Mouse (Mus musculus): ENCODE measurements around the gene Ehd1.

Gene Ehd1

DNA sequence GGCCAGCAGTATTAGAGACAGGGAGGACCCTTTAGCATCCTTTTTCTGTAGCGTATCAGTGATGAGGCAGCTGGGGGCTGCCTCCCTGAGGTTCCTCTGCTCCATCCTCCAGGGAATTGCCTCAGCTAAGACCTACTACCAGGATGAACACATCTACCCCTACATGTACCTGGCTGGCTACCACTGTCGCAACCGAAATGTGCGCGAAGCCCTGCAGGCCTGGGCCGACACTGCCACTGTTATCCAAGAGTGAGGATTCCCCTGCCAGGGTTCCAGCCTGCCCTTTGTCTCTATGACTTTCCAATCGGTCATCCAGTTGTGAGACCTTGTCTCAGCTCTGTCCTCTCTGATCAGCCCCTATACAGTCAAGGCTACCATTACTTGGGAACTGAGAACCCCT is 61.6 kb downstream of the Ehd1 start:
- no peak for DNase-seq

GRCm38 (mm10) chr19:6338716-6339115 is 62.2 kb downstream of the Ehd1 start:
- no peak for DNase-seq

GRCm38 (mm10) chr19:6339191-6339590 is 62.7 kb downstream of the Ehd1 start:
- DNase-seq, result no peak

GRCm38 (mm10) chr19:6339890-6340504 is 63.5 kb downstream of the Ehd1 start:
- peak; percentile 80 for DNase-seq

DNA sequence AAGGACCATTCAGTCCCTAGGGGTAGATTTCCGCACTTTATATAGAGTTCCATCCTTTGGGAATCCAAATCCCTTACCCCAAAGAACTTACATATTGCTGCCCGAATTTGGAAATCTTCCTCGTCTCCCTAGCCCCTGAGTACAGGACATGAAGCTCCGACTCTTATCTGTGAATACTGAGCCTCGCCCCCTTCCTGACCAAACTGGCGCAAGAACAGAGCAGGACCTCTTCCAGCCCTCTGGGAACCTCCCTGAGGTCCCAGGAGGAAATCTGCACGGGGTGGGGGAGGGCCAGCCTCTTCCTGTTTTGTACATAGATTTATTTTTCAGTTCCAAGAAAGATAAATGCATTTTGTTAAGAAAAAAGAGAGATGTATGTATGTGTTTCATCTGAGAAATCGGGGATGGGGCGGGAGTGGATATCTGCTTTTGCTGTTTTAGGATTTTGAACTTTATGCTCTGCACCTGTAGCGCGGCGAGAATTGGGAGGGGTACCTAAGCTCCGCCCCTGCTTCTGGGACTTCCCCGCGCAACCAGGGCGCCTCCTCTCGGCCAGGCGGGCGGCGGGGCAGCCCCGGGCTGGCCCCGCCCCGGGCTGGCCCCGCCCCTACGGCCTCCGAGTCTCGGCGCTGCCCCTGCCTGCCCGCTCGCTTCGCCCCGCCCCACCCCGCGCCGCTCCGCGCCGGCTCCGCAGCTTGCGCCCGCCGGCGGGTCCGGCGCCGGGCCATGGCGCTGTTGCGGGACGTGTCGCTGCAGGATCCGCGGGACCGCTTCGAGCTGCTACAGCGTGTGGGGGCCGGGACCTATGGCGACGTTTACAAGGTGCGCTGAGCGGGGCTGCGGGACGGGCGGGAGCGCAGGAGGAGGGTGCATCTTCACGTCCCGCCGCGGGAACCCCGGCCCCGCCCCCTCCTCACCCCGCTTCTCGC is 64.3 kb downstream of the Ehd1 start, which contains the start of gene Map4k2:
TSS of gene Map4k2 (plus strand) at position 612 of the 929 bp plus-strand sequence.
- DNase-seq, result peak; percentile 85 to 91

DNA sequence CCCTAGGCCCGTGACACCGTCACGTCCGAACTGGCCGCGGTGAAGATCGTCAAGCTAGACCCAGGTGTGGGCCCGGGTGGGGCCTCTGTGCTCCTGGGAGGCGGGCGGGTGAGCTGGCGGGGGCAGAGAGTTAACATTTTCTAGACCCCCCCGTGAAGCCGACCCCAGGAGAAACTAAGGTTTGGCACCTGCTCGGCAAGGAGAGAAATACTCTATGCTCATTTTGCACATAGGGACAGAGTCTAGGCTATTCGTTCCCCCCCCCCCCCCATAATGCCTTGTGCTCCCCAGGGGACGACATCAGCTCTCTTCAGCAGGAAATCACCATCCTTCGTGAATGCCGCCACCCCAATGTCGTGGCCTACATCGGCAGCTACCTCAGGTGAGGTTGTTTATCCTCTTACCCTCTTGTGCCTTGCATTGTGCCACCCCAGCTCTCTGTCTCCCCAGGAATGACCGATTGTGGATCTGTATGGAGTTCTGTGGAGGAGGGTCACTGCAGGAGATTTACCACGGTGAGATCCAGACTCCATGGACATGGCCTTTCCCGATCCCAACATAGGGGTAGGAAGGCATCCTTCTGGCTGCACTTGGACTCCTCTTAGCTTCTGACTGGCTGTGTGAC is 65.0 kb downstream of the Ehd1 start:
- no peak for DNase-seq

DNA sequence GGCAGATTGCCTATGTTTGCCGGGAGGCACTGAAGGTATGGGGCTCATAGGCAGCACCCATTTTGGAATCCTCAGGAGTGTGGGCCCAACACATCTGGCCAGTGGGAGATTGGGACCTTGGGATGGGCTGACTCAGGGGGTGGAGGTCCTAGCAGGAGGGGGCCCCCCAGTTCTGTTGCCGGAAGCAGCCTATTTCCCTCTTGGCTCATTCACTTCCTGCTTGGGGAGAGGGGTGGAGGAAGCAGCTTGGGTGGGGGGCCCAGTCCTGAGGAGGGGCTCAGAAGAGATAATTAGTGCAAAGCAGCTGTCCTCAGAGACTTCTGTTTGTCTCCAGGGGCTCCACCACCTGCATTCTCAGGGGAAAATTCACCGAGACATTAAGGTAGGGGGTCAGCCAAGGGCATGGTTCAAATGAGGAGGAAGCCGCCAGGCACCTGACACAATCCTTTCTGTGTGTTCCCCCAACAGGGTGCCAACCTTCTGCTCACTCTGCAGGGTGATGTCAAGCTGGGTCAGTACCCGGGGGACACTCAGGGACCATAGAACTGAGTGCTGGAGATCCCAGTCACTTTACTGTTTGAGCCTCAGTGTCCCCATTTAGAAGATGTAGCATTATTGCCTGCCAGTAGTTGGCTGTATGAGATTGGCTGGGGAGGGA is 65.9 kb downstream of the Ehd1 start:
- peak in 1 of 2 experiments; percentile 63 for DNase-seq

DNA sequence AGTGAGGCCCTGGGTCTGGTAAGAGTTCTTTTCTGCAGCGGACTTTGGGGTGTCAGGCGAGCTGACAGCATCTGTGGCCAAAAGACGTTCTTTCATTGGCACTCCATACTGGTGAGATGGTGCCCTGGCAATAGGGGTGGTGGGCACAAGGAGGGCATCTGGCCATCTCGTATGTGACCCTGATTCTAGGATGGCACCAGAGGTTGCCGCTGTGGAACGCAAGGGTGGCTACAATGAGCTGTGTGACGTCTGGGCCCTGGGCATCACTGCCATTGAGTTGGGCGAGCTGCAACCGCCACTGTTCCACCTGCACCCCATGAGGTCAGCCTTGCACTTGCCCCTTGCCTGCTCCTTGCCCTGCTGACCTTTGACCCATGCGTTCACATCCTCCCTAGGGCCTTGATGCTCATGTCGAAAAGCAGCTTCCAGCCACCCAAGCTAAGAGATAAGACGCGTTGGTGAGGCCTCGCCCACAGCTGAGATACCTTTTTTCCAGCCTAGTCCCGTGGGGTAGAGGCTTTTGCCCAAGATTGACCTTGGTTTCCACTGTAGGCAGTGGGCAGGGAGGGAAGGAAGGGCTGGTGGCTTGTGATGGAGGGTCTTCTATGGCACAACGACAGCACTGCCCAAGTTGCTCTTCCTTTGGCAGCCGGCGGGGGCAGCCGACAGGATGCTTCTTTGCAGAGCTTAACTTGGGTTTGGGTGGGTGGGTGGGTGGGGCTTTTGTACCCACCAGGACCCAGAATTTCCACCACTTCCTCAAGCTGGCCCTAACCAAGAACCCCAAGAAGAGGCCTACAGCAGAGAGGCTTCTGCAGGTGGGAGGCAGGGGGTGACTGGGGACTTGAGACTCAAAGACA is 66.8 kb downstream of the Ehd1 start:
- no peak for DNase-seq

- no peak for DNase-seq
Observed at GRCm38 (mm10) chr19:6343996-6344395, 67.5 kb downstream of the Ehd1 start.

- DNase-seq, result no peak
Observed at GRCm38 (mm10) chr19:6346023-6346422, 69.5 kb downstream of the Ehd1 start.

DNA sequence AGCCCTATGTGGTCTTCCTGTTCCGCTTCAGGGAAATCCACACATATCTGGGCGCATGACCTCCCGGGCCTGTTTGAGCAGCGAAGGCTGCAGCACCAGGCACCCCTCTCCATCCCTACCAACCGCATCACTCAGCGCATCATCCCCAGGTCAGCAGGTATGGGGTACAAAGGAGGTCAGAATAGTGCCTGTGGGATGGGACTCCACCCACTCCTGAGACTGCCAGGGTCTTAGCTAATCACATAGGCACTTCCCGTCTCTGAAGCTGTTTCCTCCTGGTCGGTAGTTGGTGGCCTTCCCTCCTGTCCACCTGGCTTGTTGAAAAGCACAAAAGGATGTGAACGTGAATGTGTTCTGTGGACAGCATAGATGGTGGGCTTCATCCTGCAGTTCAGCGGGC is 70.1 kb downstream of the Ehd1 start:
- no peak for DNase-seq

GRCm38 (mm10) chr19:6347615-6348014 is 71.1 kb downstream of the Ehd1 start:
- no peak for DNase-seq

DNA sequence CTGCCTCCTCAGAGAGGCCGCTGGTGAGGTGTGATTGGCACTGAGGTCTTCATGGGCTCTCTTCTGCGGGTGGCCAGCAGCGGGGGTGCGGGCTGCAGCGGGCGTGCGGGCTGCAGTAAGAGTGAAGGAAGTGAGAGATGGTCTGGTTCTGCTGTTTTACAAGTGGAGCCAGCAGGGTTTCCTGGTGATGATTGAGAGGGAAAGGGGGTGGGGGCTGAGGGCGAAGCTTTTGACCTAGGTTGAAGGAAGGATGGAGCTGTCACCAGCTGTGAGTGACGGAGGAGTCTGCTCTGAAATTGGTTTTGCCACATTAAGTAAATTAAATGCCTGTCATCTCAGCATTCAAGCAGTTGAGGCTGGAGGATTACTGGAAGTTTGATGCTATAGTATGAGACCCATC is 72.2 kb downstream of the Ehd1 start:
- no peak for DNase-seq

DNA sequence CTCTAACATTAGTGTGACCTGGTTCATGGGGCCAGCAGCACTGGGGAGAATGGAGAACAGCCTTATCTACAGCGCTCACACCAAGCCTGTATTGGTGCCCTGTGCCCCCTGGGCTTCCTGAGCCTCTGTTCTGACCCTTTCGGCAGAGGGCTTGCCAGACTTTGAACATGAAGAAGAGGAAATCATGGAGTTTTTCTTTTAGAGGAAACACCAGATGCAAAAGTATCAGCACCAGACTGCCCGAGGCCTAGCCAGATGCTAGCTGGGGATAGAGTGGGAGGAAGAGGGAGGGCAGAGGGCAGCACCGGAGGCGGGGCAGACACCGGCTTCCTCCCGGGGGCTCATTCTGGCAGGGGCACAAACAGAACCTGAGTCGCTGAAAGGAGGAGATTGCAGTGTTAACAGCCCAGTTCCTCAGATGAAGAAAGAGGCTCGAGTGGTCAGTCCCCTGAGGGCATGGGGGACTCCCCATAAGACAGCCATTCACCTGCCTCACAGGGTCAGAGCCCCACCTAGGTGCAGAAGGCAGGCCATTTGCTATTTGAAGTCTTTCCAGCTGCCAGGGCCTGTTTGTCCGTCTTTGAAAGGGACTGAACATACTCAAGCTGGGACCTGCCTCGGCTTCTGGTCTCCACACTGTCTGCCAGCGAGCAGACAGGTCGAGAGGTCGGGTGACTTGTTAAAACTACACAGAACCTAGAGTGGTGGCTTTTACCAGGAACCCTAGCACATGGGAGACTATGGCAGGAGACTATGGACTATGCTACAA is 72.9 kb downstream of the Ehd1 start:
- DNase-seq, result peak in 1 of 2 experiments; percentile 30

Measured in lung, adult 18-20 months (tissue).